Mouse (Mus musculus): ENCODE data around the gene St6galnac3.

DNA sequence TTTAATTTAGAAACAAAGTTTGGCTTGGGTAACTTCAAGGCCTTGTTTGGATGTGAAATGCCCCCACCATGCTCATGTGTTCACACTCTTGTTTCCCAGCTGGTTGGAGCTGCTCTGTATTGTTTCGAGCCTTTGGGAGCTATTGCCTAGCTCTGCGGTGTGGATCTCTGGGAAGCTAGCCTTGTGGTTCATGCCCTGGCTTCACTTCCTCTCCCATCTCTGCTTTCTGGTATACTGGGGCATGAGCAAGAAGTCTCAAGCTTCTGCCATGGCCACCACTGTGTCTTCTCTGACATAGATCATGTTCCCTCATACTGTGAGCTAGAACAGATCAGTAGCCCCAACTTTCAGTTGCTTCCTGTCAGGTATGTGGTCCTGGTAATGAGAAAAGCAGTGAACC lies 505.6 kb downstream of the St6galnac3 start:
- TF ChIP-seq POLR2A (IDR thresholded peaks at IDR 0.05; ENCODE audit: borderline replicate concordance, extremely low read depth, insufficient read depth, insufficient read length, poor library complexity, severe bottlenecking) (no peak), CTCF (IDR thresholded peaks at IDR 0.05; ENCODE audit: borderline replicate concordance, extremely low read depth, insufficient read depth, insufficient read length) (no peak)
